Mouse (Mus musculus) left cerebral cortex, postnatal 25 days (tissue): ENCODE results near the gene Kdm5d. TPM values are rescaled to one million over a fixed set of nuclear protein-coding genes. Genes with fewer than 3 reads are reported as not detected.

Experiments
- DNase-seq, 2 experiments: peaks; one replicate each; pipeline ENCODE4 v3.0.0; 2022; ENCODE audit warnings: low spot score in 2 of 2, mixed read lengths in 1 of 2
- intact Hi-C: fragments of 180-260 bp; cut with DNase I; formaldehyde crosslinking; loops from one replicate; pipeline ENCODE4 v1.15.1; 2025
- microRNA-seq, 2 experiments: library from miRNA; unstranded; fragments of <30 nt; microRNA quantifications; one replicate each; pipeline ENCODE4 v1.2.0; 2022
- total RNA-seq, 2 experiments: library from RNA; stranded (reverse); gene quantifications; 2 replicates each; pipeline ENCODE4 v1.2.3; 2021

Kdm5d gene
- 10 to 100 TPM in 1 of 2 experiments, not detected in 1; 14.5 TPM for total RNA-seq

GRCm38 (mm10) chrY:897393-898227 is at the start of gene Kdm5d:
Kdm5d (plus strand) TSS chrY:897788.
- peak in 1 of 2 experiments; percentile 58 for DNase-seq
- intact Hi-C loops, result no loop called here

- no peak for DNase-seq
- intact Hi-C loops, result no loop called here
Measured at GRCm38 (mm10) chrY:872404-872803, 25.2 kb upstream of the Kdm5d start.

GRCm38 (mm10) chrY:872855-873549 is 24.6 kb upstream of the Kdm5d start:
- DNase-seq, result peak in 1 of 2 experiments; percentile 1
- intact Hi-C loops, result no loop called here

Small RNA genes lying within 50 kb of the gene (microRNA-seq; reads per million reads assigned to microRNA genes)
- 0 reads per million in 2 experiments for gene Gm47281

Other genes starting within 250 kb of the Kdm5d start
- not detected for gene Zfy1, start 100.4 kb upstream of the Kdm5d start, total RNA-seq
- gene Uba1y, start 79.1 kb upstream of the Kdm5d start, total RNA-seq, result not detected
- 10 to 100 TPM in 1 of 2 experiments, not detected in 1; 53.7 TPM for gene Eif2s3y, start 112.8 kb downstream of the Kdm5d start, total RNA-seq